Mouse (Mus musculus): ENCODE data around the gene Ube3b. TPM values are rescaled to one million over a fixed set of nuclear protein-coding genes. Genes with fewer than 3 reads are reported as not detected.
A peak's percentile ranks its signal among the peaks of the same experiment; 100 is the strongest.

The Ube3b gene
- polyA plus RNA-seq, 1 experiment from 2014 or later = 44.9 TPM

DNA sequence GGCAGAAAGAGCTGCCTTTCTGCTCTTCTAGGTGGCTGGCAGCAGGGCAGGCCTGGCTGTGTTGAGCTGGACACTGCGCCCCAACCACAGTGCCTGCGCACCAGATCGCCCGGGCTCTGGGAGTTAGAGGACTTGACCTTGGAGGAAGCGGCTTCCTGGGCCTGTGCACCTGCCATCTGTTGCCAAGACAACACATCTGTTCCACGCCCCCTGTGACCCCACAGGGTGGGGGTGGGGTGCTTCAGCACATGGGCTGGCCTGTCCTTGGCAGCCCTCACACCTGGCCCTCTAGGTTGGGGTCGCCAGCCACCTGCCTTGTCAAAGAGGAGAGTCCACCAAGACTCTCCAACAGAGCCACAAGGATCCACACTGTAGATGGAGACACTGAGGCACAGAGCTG, 85.2 kb downstream of the Ube3b start:
- Histone ChIP-seq H3K9ac (replicated peaks; ENCODE audit: low read depth, low read length) (no peak overlapping the region), H3K9me3 (ENCODE audit: control insufficient read depth, low read length) (no peaks in the 10 kb centered on the region), H3K4me1 (replicated peaks; ENCODE audit: control insufficient read depth, insufficient read depth, low read length) (peaks cover 39% of the 10 kb centered on the region), H3K4me2 (ENCODE audit: low read length) (no peak overlapping the region), H3K36me3 (ENCODE audit: control insufficient read depth, insufficient read depth) (no peaks in the 10 kb centered on the region), H3K27ac (ENCODE audit: low read length) (no peak overlapping the region), H3K27me3 (replicated peaks; ENCODE audit: control insufficient read depth, insufficient read depth, low read length) (peaks cover 13% of the 10 kb centered on the region), H3K4me3 (replicated peaks; ENCODE audit: low read length) (no peak overlapping the region)
- no peak for ATAC-seq
- WGBS = 60% methylated on average over 7 of the region's 7 CpGs

- Histone ChIP-seq H3K27ac (ENCODE audit: low read length) (peak overlapping the region; percentile 52; the same call in 1 of the 2 replicates), H3K9me3 (ENCODE audit: control insufficient read depth, low read length) (no peaks in the 10 kb centered on the region), H3K4me2 (ENCODE audit: low read length) (peak overlapping the region; percentile 52), H3K36me3 (ENCODE audit: control insufficient read depth, insufficient read depth) (no peaks in the 10 kb centered on the region), H3K4me3 (replicated peaks; ENCODE audit: low read length) (peak overlapping the region; percentile 27), H3K27me3 (replicated peaks; ENCODE audit: control insufficient read depth, insufficient read depth, low read length) (peaks cover 13% of the 10 kb centered on the region), H3K9ac (replicated peaks; ENCODE audit: low read depth, low read length) (peak overlapping the region; percentile 54), H3K4me1 (replicated peaks; ENCODE audit: control insufficient read depth, insufficient read depth, low read length) (peaks cover 35% of the 10 kb centered on the region)
- under 1% methylated on average over 11 of the region's 11 CpGs for whole genome bisulfite sequencing
- peak; percentile 41; the same call in 1 of the 2 replicates for ATAC-seq
These were observed 86.6 kb downstream of the Ube3b start for GRCm38 (mm10) chr5:114467019-114467418.

DNA sequence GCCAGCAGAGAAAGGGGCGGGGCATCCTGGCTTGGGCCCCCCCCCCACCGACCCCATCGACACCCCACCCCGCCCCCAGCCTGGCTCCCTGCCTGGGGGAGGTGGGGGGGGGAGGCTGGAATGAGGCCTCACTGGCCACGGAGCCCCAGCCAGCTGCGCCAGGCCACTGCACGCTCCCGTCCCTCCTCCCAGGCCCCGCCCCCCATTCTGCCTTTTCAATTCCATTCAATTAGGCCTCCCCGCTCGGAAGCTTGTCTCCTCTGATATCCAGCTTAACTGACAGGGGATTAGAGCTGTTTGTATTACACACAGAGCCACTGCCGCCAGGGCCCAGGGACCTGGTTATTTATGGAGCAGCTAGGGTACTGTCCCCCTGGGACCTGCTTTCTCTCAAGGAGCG, 87.0 kb downstream of the Ube3b start:
- WGBS = 0% methylated on average over 9 of the region's 13 CpGs
- Histone ChIP-seq H3K4me2 (ENCODE audit: low read length) (peak overlapping the region; percentile 52), H3K4me3 (replicated peaks; ENCODE audit: low read length) (peak overlapping the region; percentile 27), H3K9me3 (ENCODE audit: control insufficient read depth, low read length) (no peaks in the 10 kb centered on the region), H3K27ac (ENCODE audit: low read length) (peak overlapping the region; percentile 52), H3K27me3 (replicated peaks; ENCODE audit: control insufficient read depth, insufficient read depth, low read length) (peaks cover 13% of the 10 kb centered on the region), H3K9ac (replicated peaks; ENCODE audit: low read depth, low read length) (peak overlapping the region; percentile 54), H3K4me1 (replicated peaks; ENCODE audit: control insufficient read depth, insufficient read depth, low read length) (peaks cover 35% of the 10 kb centered on the region), H3K36me3 (ENCODE audit: control insufficient read depth, insufficient read depth) (no peaks in the 10 kb centered on the region)
- peak; percentile 82 for ATAC-seq

DNA sequence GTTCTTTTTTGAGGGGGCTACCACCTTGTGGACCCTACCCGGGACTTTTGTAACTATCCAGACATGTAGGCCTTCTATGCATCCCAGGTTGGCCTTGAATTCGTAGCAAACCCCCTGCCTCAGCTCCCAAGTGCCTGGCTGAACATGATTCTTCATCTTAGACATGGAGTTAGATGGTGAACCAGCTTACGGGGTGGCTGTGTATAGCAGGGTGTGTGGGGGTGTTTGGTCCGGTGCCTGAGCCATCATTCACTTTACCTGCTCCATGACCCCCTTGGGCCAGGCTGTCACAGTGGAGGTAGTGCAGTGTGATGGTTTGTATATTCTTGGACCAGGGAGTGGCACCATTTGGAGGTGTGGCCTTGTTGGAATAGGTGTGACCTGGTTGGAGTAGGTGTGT, 87.6 kb downstream of the Ube3b start:
- Histone ChIP-seq H3K27me3 (replicated peaks; ENCODE audit: control insufficient read depth, insufficient read depth, low read length) (peaks cover 11% of the 10 kb centered on the region), H3K4me3 (replicated peaks; ENCODE audit: low read length) (no peak overlapping the region), H3K36me3 (ENCODE audit: control insufficient read depth, insufficient read depth) (no peaks in the 10 kb centered on the region), H3K9ac (replicated peaks; ENCODE audit: low read depth, low read length) (peak overlapping the region; percentile 54), H3K27ac (ENCODE audit: low read length) (peak overlapping the region; percentile 52), H3K4me1 (replicated peaks; ENCODE audit: control insufficient read depth, insufficient read depth, low read length) (peaks cover 35% of the 10 kb centered on the region), H3K4me2 (ENCODE audit: low read length) (peak overlapping the region; percentile 52; the same call in 1 of the 2 replicates), H3K9me3 (ENCODE audit: control insufficient read depth, low read length) (no peaks in the 10 kb centered on the region)
- no peak for ATAC-seq
- 25% methylated on average over 4 of the region's 4 CpGs for WGBS

GRCm38 (mm10) chr5:114470359-114470758, 90.0 kb downstream of the Ube3b start:
- ATAC-seq = no peak
- H3K4me2 ChIP-seq (ENCODE audit: low read length) = no peak overlapping the region
- peaks cover 23% of the 10 kb centered on the region for H3K27me3 ChIP-seq (replicated peaks; ENCODE audit: control insufficient read depth, insufficient read depth, low read length)
- no peak overlapping the region for H3K4me3 ChIP-seq (replicated peaks; ENCODE audit: low read length)
- no peaks in the 10 kb centered on the region for H3K9me3 ChIP-seq (ENCODE audit: control insufficient read depth, low read length)
- H3K4me1 ChIP-seq (replicated peaks; ENCODE audit: control insufficient read depth, insufficient read depth, low read length) = peaks cover 56% of the 10 kb centered on the region
- no peaks in the 10 kb centered on the region for H3K36me3 ChIP-seq (ENCODE audit: control insufficient read depth, insufficient read depth)
- 91% methylated on average over 3 of the region's 3 CpGs for WGBS
- no peak overlapping the region for H3K9ac ChIP-seq (replicated peaks; ENCODE audit: low read depth, low read length)
- no peak overlapping the region for H3K27ac ChIP-seq (ENCODE audit: low read length)

Small RNA genes lying within 50 kb of the gene (microRNA-seq; reads per million reads assigned to microRNA genes)
- not detected for gene Mir7027

Other genes with a start within 250 kb of the Ube3b start
- 1.2 and 2.9 TPM in 2 replicates for gene Acacb, start 234.1 kb upstream of the Ube3b start, polyA plus RNA-seq (2015; fragmentation: Nextera tagmentation; extraction: Ambion mirVana)
- 0.24 and 0.68 TPM in 2 replicates for gene Foxn4, start 106.8 kb upstream of the Ube3b start, polyA plus RNA-seq (2015; fragmentation: Nextera tagmentation; extraction: Ambion mirVana)
- 0.65 and 0.91 TPM in 2 replicates for gene Myo1h, start 91.4 kb upstream of the Ube3b start, polyA plus RNA-seq (2015; fragmentation: Nextera tagmentation; extraction: Ambion mirVana)
- 90.4 and 98.5 TPM in 2 replicates for gene Kctd10, start 99 bp upstream of the Ube3b start, polyA plus RNA-seq (2015; fragmentation: Nextera tagmentation; extraction: Ambion mirVana)
- gene Mmab, start 63.5 kb downstream of the Ube3b start, polyA plus RNA-seq (2015; fragmentation: Nextera tagmentation; extraction: Ambion mirVana) = 20.1 and 27.7 TPM in 2 replicates
- gene Mvk, start 63.7 kb downstream of the Ube3b start, polyA plus RNA-seq (2015; fragmentation: Nextera tagmentation; extraction: Ambion mirVana) = 44.0 and 48.1 TPM in 2 replicates
- gene Fam222a, start 187.4 kb downstream of the Ube3b start, polyA plus RNA-seq (2015; fragmentation: Nextera tagmentation; extraction: Ambion mirVana) = 4.3 and 4.4 TPM in 2 replicates

Measured in forebrain, embryonic 16.5 days (tissue).